Mouse (Mus musculus) neural tube, embryonic 14.5 days (tissue): ENCODE measurements around the gene Mif4gd. TPM values are rescaled to one million over a fixed set of nuclear protein-coding genes. Genes with fewer than 3 reads are reported as not detected.

ENCODE experiments used
- ATAC-seq: fragments of 200-750 bp; cut with Nextera tagmentation; 2 replicates; pipeline ENCODE4 v1.8.0; 2017; ENCODE audit warnings: low read depth, mild to moderate bottlenecking, moderate TSS enrichment, moderate library complexity
- H3K27ac ChIP-seq: fragments of 300-500 bp; sonication (generic); 2 replicates; pipeline ENCODE4 v1.5.1; 2014; ENCODE audit warnings: low read depth, mild to moderate bottlenecking, control low read depth, low read length, moderate library complexity, mixed read lengths
- H3K27me3 ChIP-seq: fragments of 300-500 bp; sonication (generic); 2 replicates; pipeline ENCODE4 v1.6.1; 2014; ENCODE audit warnings: low read length; ENCODE audit not compliant: control insufficient read depth, insufficient read depth
- H3K36me3 ChIP-seq: fragments of 300-500 bp; sonication (generic); 2 replicates; pipeline ENCODE4 v1.6.1; 2014; ENCODE audit warnings: low read length, mixed read lengths; ENCODE audit not compliant: control insufficient read depth, insufficient read depth
- H3K4me1 ChIP-seq: fragments of 300-500 bp; sonication (generic); 2 replicates; pipeline ENCODE4 v1.6.1; 2014; ENCODE audit warnings: low read length; ENCODE audit not compliant: control insufficient read depth, insufficient read depth
- H3K4me2 ChIP-seq: fragments of 300-500 bp; sonication (generic); 2 replicates; pipeline ENCODE4 v1.6.1; 2014; ENCODE audit warnings: mild to moderate bottlenecking, low read depth, low read length, control low read depth
- H3K4me3 ChIP-seq: fragments of 300-500 bp; sonication (generic); 2 replicates; pipeline ENCODE4 v1.5.1; 2014; ENCODE audit warnings: low read depth, low read length, control low read depth, mixed read lengths
- H3K9ac ChIP-seq: fragments of 300-500 bp; sonication (generic); replicated peaks from 2 replicates; pipeline ENCODE4 v1.6.1; 2014; ENCODE audit warnings: low read depth, mild to moderate bottlenecking, control low read depth, low read length, mixed read lengths
- H3K9me3 ChIP-seq: fragments of 300-500 bp; sonication (generic); 2 replicates; pipeline ENCODE4 v1.6.1; 2016; ENCODE audit warnings: low read length; ENCODE audit not compliant: control insufficient read depth
- WGBS: fragments of 180-500 bp; shearing (Covaris S2); extraction: QIAGEN DNeasy Blood & Tissue Kit; methylation state at CpG from one replicate; pipeline ENCODE4 v1.1.7; 2014; 5-methylcytosine and 5-hydroxymethylcytosine counted together
- polyA plus RNA-seq: library from polyadenylated mRNA; unstranded; fragments of >200 nt; fragmentation: Nextera tagmentation; extraction: Ambion mirVana; gene quantifications from 2 replicates; pipeline ENCODE4 v1.2.1, GENCODE M21; 2014

Mif4gd gene
- polyA plus RNA-seq, result 11.0 and 12.3 TPM in 2 replicates

- H3K36me3 ChIP-seq, result peaks cover 21% of the 10 kb centered on the region; the same call in 1 of the 2 replicates
- WGBS, result under 1% methylated on average over 51 of the region's 80 CpGs
- H3K27me3 ChIP-seq, result no peaks in the 10 kb centered on the region
- peak within 1 kb of the TSS; percentile 63 for H3K9ac ChIP-seq
- no peaks in the 10 kb centered on the region for H3K9me3 ChIP-seq
- H3K4me3 ChIP-seq, result peak within 1 kb of the TSS; percentile 62
- H3K27ac ChIP-seq, result peak within 1 kb of the TSS; percentile 73
- peak within 1 kb of the TSS; percentile 90 for H3K4me2 ChIP-seq
- peak; percentile 78 for ATAC-seq
- peaks cover 6% of the 10 kb centered on the region; the same call in 1 of the 2 replicates for H3K4me1 ChIP-seq
Observed at GRCm38 (mm10) chr11:115612410-115613137, at the start of gene Mif4gd. Gene Mif4gd, minus strand, starts transcription at chr11:115612969.

DNA sequence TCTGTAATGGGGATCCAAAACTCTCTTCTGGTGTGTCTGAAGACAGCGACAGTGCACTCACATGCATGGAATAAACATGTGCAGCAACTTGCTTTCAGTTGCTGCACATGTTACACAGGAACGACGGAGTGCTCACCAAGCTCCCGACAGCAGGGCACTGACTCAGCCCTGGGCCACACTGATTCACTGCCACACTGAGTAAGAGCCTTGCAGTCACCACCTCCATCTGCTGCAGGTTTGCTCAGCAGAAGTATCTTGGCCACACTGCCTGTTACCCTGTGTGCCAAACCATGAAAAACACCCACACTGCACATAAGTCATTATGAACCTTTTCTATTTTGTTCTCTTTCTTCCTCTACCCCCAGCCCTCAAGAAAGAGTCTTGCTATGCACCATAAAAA lies 47.6 kb upstream of the Mif4gd start:
- Histone ChIP-seq H3K9me3 (no peaks in the 10 kb centered on the region), H3K4me1 (no peaks in the 10 kb centered on the region), H3K36me3 (no peaks in the 10 kb centered on the region), H3K9ac (no peak overlapping the region), H3K4me3 (no peak overlapping the region), H3K27ac (no peak overlapping the region), H3K27me3 (no peaks in the 10 kb centered on the region), H3K4me2 (no peak overlapping the region)
- ATAC-seq, result no peak
- WGBS, result 95% methylated on average over 4 of the region's 4 CpGs

DNA sequence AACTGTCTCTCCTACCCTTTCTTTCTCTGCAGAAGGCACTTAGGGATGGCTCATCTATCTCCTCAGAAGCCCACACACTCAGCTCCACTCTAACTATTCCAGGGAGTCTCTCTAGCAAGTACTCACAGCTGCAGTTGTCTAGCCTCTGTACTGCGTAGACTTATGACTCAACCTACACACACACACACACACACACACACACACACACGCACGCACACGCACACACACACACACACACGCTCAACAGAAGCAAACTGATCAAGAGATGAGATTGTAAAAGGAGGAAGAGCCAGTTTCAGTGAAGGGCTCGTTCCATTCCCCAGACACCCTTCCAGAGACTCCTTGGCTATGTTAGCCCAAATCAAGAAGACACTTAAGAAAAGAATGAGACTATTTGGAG lies 45.8 kb upstream of the Mif4gd start:
- peaks cover 6% of the 10 kb centered on the region; the same call in 1 of the 2 replicates for H3K36me3 ChIP-seq
- H3K4me2 ChIP-seq, result no peak overlapping the region
- H3K9ac ChIP-seq, result no peak overlapping the region
- no peak overlapping the region for H3K4me3 ChIP-seq
- no peaks in the 10 kb centered on the region for H3K4me1 ChIP-seq
- WGBS, result 96% methylated on average over 6 of the region's 6 CpGs
- H3K9me3 ChIP-seq, result no peaks in the 10 kb centered on the region
- no peaks in the 10 kb centered on the region for H3K27me3 ChIP-seq
- no peak for ATAC-seq
- H3K27ac ChIP-seq, result no peak overlapping the region

GRCm38 (mm10) chr11:115654128-115654527 lies 41.4 kb upstream of the Mif4gd start:
- Histone ChIP-seq H3K4me1 (no peaks in the 10 kb centered on the region), H3K36me3 (peaks cover 10% of the 10 kb centered on the region), H3K4me2 (no peak overlapping the region), H3K9ac (no peak overlapping the region), H3K27ac (no peak overlapping the region), H3K27me3 (no peaks in the 10 kb centered on the region), H3K9me3 (no peaks in the 10 kb centered on the region), H3K4me3 (no peak overlapping the region)
- no peak for ATAC-seq
- 80% methylated on average over 2 of the region's 2 CpGs for WGBS

GRCm38 (mm10) chr11:115653194-115653593 lies 40.4 kb upstream of the Mif4gd start:
- Histone ChIP-seq H3K4me3 (no peak overlapping the region), H3K4me2 (no peak overlapping the region), H3K9me3 (no peaks in the 10 kb centered on the region), H3K27me3 (no peaks in the 10 kb centered on the region), H3K4me1 (no peaks in the 10 kb centered on the region), H3K9ac (no peak overlapping the region), H3K36me3 (peaks cover 14% of the 10 kb centered on the region), H3K27ac (no peak overlapping the region)
- ATAC-seq, result no peak
- 80% methylated on average over 3 of the region's 3 CpGs for WGBS

GRCm38 (mm10) chr11:115651680-115652079 lies 38.9 kb upstream of the Mif4gd start:
- Histone ChIP-seq H3K4me3 (no peak overlapping the region), H3K36me3 (peaks cover 18% of the 10 kb centered on the region), H3K27ac (no peak overlapping the region), H3K4me2 (no peak overlapping the region), H3K27me3 (no peaks in the 10 kb centered on the region), H3K4me1 (no peaks in the 10 kb centered on the region), H3K9me3 (no peaks in the 10 kb centered on the region), H3K9ac (no peak overlapping the region)
- 90% methylated on average over 3 of the region's 3 CpGs for WGBS
- no peak for ATAC-seq

GRCm38 (mm10) chr11:115649706-115650105 lies 36.9 kb upstream of the Mif4gd start:
- H3K4me3 ChIP-seq, result no peak overlapping the region
- 58% methylated on average over 10 of the region's 10 CpGs for WGBS
- no peaks in the 10 kb centered on the region for H3K27me3 ChIP-seq
- H3K4me1 ChIP-seq, result no peaks in the 10 kb centered on the region
- 0 out of 2 replicates have a peak overlapping the region, but pooled peaks have one; percentile 7 for H3K9ac ChIP-seq
- no peak for ATAC-seq
- H3K27ac ChIP-seq, result peak overlapping the region; percentile 22; the same call in 1 of the 2 replicates
- H3K36me3 ChIP-seq, result peaks cover 20% of the 10 kb centered on the region
- H3K9me3 ChIP-seq, result no peaks in the 10 kb centered on the region
- no peak overlapping the region for H3K4me2 ChIP-seq

GRCm38 (mm10) chr11:115647459-115647858 lies 34.7 kb upstream of the Mif4gd start:
- H3K36me3 ChIP-seq, result peaks cover 17% of the 10 kb centered on the region; the same call in 1 of the 2 replicates
- no peaks in the 10 kb centered on the region for H3K4me1 ChIP-seq
- H3K9me3 ChIP-seq, result no peaks in the 10 kb centered on the region
- ATAC-seq, result no peak
- H3K4me3 ChIP-seq, result no peak overlapping the region
- no peak overlapping the region for H3K27ac ChIP-seq
- H3K9ac ChIP-seq, result no peak overlapping the region
- H3K4me2 ChIP-seq, result no peak overlapping the region
- 62% methylated on average over 6 of the region's 6 CpGs for WGBS
- no peaks in the 10 kb centered on the region for H3K27me3 ChIP-seq

DNA sequence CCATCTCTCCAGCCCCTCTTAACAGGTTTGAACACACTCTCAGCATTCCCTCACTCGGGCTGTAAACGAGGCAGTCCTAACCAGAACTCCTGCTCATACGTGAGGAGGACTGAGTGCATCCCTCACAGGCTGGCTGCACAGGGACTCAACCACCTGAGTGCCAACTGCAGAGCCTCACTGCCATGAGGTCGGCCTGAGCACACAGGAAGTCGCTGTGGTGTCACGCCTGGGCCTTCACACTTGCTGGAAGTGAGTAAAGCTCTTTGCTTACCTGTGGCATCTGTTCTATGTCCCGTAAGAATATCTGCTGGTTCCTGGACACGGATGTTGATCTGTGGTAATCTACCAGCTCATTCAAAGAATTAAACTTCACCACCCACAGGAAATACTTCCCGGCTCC lies 33.7 kb upstream of the Mif4gd start:
- no peak overlapping the region for H3K27ac ChIP-seq
- WGBS, result 96% methylated on average over 9 of the region's 9 CpGs
- ATAC-seq, result no peak
- no peak overlapping the region for H3K9ac ChIP-seq
- H3K4me2 ChIP-seq, result no peak overlapping the region
- peaks cover 21% of the 10 kb centered on the region for H3K36me3 ChIP-seq
- H3K4me1 ChIP-seq, result no peaks in the 10 kb centered on the region
- H3K4me3 ChIP-seq, result no peak overlapping the region
- H3K27me3 ChIP-seq, result no peaks in the 10 kb centered on the region
- no peaks in the 10 kb centered on the region for H3K9me3 ChIP-seq
